Mouse (Mus musculus) brain, adult 10 weeks (tissue): ENCODE measurements around the gene Isg15. TPM values are rescaled to one million over a fixed set of nuclear protein-coding genes. Genes with fewer than 3 reads are reported as not detected.

ENCODE experiments used
- polyA plus RNA-seq: library from polyadenylated mRNA; stranded (reverse); fragments of 350-450 nt; fragmentation: Illumina TruSeq; extraction: RNeasy Lipid Tissue Mini Kit (QIAGEN cat#74804); gene quantifications from one replicate; pipeline ENCODE4 v1.2.3, GENCODE M21; 2015; ENCODE audit warnings: low read depth, low replicate concordance

The Isg15 gene
- polyA plus RNA-seq: 6.3 TPM

GRCm38 (mm10) chr4:156200623-156201475, at the start of gene Isg15:
Gene Isg15, minus strand, starts transcription at chr4:156200818.

GRCm38 (mm10) chr4:156235808-156236533, 35.4 kb upstream of the Isg15 start, which contains the start of gene Noc2l:
Gene Noc2l, plus strand, starts transcription at chr4:156236010.

GRCm38 (mm10) chr4:156234701-156235213, 34.1 kb upstream of the Isg15 start, which contains the start of gene Plekhn1:
Gene Plekhn1, minus strand, starts transcription at chr4:156234857.

GRCm38 (mm10) chr4:156215649-156216048, 15.0 kb upstream of the Isg15 start, which contains the start of gene Perm1:
Gene Perm1, plus strand, starts transcription at chr4:156215868.

GRCm38 (mm10) chr4:156203001-156203412, 2.4 kb upstream of the Isg15 start, which contains the start of gene AW011738:
Gene AW011738, plus strand, starts transcription at chr4:156203304.

GRCm38 (mm10) chr4:156197131-156197828, 3.3 kb downstream of the Isg15 start, which contains the start of gene Agrn:
Gene Agrn, minus strand, starts transcription at chr4:156197488.

Other genes starting within 250 kb of the Isg15 start
- gene C1qtnf12, start 238.5 kb downstream of the Isg15 start, polyA plus RNA-seq: 21.7 TPM
- gene B3galt6, start 208.2 kb downstream of the Isg15 start, polyA plus RNA-seq: 10.9 TPM
- 237 TPM for gene Sdf4, start 207.9 kb downstream of the Isg15 start, polyA plus RNA-seq
- 2.8 TPM for gene Tnfrsf4, start 187.0 kb downstream of the Isg15 start, polyA plus RNA-seq
- gene Tnfrsf18, start 174.7 kb downstream of the Isg15 start, polyA plus RNA-seq: not detected
- 0.48 TPM for gene Ttll10, start 141.4 kb downstream of the Isg15 start, polyA plus RNA-seq
- gene 9430015G10Rik, start 90.8 kb downstream of the Isg15 start, polyA plus RNA-seq: 20.4 TPM
- 0.34 TPM for gene Rnf223, start 70.3 kb downstream of the Isg15 start, polyA plus RNA-seq
- gene Agrn, start 3.3 kb downstream of the Isg15 start, polyA plus RNA-seq: 94.5 TPM
- gene AW011738, start 2.5 kb upstream of the Isg15 start, polyA plus RNA-seq: 3.0 TPM
- gene Perm1, start 15.1 kb upstream of the Isg15 start, polyA plus RNA-seq: 0.46 TPM
- 33.9 TPM for gene Plekhn1, start 34.0 kb upstream of the Isg15 start, polyA plus RNA-seq
- 65.3 TPM for gene Noc2l, start 35.2 kb upstream of the Isg15 start, polyA plus RNA-seq
- gene Samd11, start 54.8 kb upstream of the Isg15 start, polyA plus RNA-seq: 1.9 TPM
- not detected for gene Vmn2r-ps159, start 130.3 kb upstream of the Isg15 start, polyA plus RNA-seq